Mouse (Mus musculus) thymus, postnatal 4 days (tissue): ENCODE results near the gene Amigo2.
"Not testable (repeated sequence)": the region's sequence is repeated elsewhere in the genome, so short reads cannot be mapped to it uniquely, and the experiment has no call there.

ENCODE experiments used
- DNase-seq: peaks from one replicate; pipeline ENCODE4 v3.0.0; 2021

Amigo2 gene

GRCm38 (mm10) chr15:97212501-97213477, 34.3 kb downstream of the Amigo2 start:
- peak; percentile 25 for DNase-seq

- not testable (repeated sequence) for DNase-seq
Observed at GRCm38 (mm10) chr15:97209754-97210153, 37.3 kb downstream of the Amigo2 start.

GRCm38 (mm10) chr15:97206506-97206905, 40.6 kb downstream of the Amigo2 start:
- DNase-seq = no peak

- no peak for DNase-seq
Observed at GRCm38 (mm10) chr15:97205776-97206175, 41.3 kb downstream of the Amigo2 start.

GRCm38 (mm10) chr15:97204889-97205288, 42.2 kb downstream of the Amigo2 start:
- DNase-seq = no peak

- no peak for DNase-seq
Observed at GRCm38 (mm10) chr15:97196644-97197043, 50.4 kb downstream of the Amigo2 start.

GRCm38 (mm10) chr15:97195628-97196027, 51.5 kb downstream of the Amigo2 start:
- DNase-seq = peak; percentile 15
